Mouse (Mus musculus): ENCODE measurements at regions not wholly inside any gene's neighbourhood (a gene's known extent, or its start where the extent isn't known, plus 50 kb on each side); places are given as distances from the start of the nearest gene placed in this dataset.

GRCm38 (mm10) chr8:6043939-6044577, 938.9 kb upstream of the Slc10a2 start:
- H3K9me3 ChIP-seq (ENCODE audit: control insufficient read depth, low read length): no peaks in the 10 kb centered on the region
- no peak overlapping the region for H3K9ac ChIP-seq (ENCODE audit: low read length)
- H3K27ac ChIP-seq (ENCODE audit: low read depth, low read length): no peak overlapping the region
- peak; percentile 83 for ATAC-seq (ENCODE audit: low FRiP score)
- H3K4me1 ChIP-seq (ENCODE audit: control insufficient read depth, insufficient read depth, low read length): no peaks in the 10 kb centered on the region
- H3K36me3 ChIP-seq (ENCODE audit: control insufficient read depth, insufficient read depth, low read length): no peaks in the 10 kb centered on the region
- no peaks in the 10 kb centered on the region for H3K27me3 ChIP-seq (ENCODE audit: control insufficient read depth, insufficient read depth, low read length)
- H3K4me3 ChIP-seq (ENCODE audit: low read depth, low read length): no peak overlapping the region
- 46% methylated on average over 5 of the region's 5 CpGs for WGBS
- DNase-seq (ENCODE audit: low spot score, missing footprints): no peak
- no peak overlapping the region for H3K4me2 ChIP-seq

- ATAC-seq (ENCODE audit: low FRiP score) (no peak), DNase-seq (ENCODE audit: low spot score, missing footprints) (no peak)
- Histone ChIP-seq H3K9me3 (ENCODE audit: control insufficient read depth, low read length) (no peaks in the 10 kb centered on the region), H3K36me3 (ENCODE audit: control insufficient read depth, insufficient read depth, low read length) (no peaks in the 10 kb centered on the region), H3K4me3 (ENCODE audit: low read depth, low read length) (no peak overlapping the region), H3K9ac (ENCODE audit: low read length) (no peak overlapping the region), H3K4me2 (no peak overlapping the region), H3K27me3 (ENCODE audit: control insufficient read depth, insufficient read depth, low read length) (no peaks in the 10 kb centered on the region), H3K4me1 (ENCODE audit: control insufficient read depth, insufficient read depth, low read length) (no peaks in the 10 kb centered on the region), H3K27ac (ENCODE audit: low read depth, low read length) (no peak overlapping the region)
- WGBS: 83% methylated on average over 2 of the region's 2 CpGs
Observed at GRCm38 (mm10) chr8:6012206-6012605, 907.1 kb upstream of the Slc10a2 start.

- H3K4me3 ChIP-seq (ENCODE audit: low read depth, low read length): no peak overlapping the region
- H3K4me2 ChIP-seq: no peak overlapping the region
- H3K9ac ChIP-seq (ENCODE audit: low read length): no peak overlapping the region
- H3K9me3 ChIP-seq (ENCODE audit: control insufficient read depth, low read length): no peaks in the 10 kb centered on the region
- no peak overlapping the region for H3K27ac ChIP-seq (ENCODE audit: low read depth, low read length)
- no peaks in the 10 kb centered on the region for H3K4me1 ChIP-seq (ENCODE audit: control insufficient read depth, insufficient read depth, low read length)
- no peaks in the 10 kb centered on the region for H3K36me3 ChIP-seq (ENCODE audit: control insufficient read depth, insufficient read depth, low read length)
- DNase-seq (ENCODE audit: low spot score, missing footprints) (peak; percentile 44), ATAC-seq (ENCODE audit: low FRiP score) (no peak)
- no peaks in the 10 kb centered on the region for H3K27me3 ChIP-seq (ENCODE audit: control insufficient read depth, insufficient read depth, low read length)
Observed at GRCm38 (mm10) chr8:6011182-6011581, 906.0 kb upstream of the Slc10a2 start.

- Histone ChIP-seq H3K27me3 (ENCODE audit: control insufficient read depth, insufficient read depth, low read length) (no peaks in the 10 kb centered on the region), H3K4me3 (ENCODE audit: low read depth, low read length) (no peak overlapping the region), H3K4me2 (no peak overlapping the region), H3K36me3 (ENCODE audit: control insufficient read depth, insufficient read depth, low read length) (no peaks in the 10 kb centered on the region), H3K4me1 (ENCODE audit: control insufficient read depth, insufficient read depth, low read length) (no peaks in the 10 kb centered on the region), H3K9me3 (ENCODE audit: control insufficient read depth, low read length) (no peaks in the 10 kb centered on the region), H3K9ac (ENCODE audit: low read length) (no peak overlapping the region), H3K27ac (ENCODE audit: low read depth, low read length) (no peak overlapping the region)
- 84% methylated on average over 2 of the region's 2 CpGs for WGBS
- DNase-seq (ENCODE audit: low spot score, missing footprints) (peak; percentile 49), ATAC-seq (ENCODE audit: low FRiP score) (no peak)
Observed at GRCm38 (mm10) chr8:6010712-6011111, 905.6 kb upstream of the Slc10a2 start.

- Histone ChIP-seq H3K4me2 (no peak overlapping the region), H3K9me3 (ENCODE audit: control insufficient read depth, low read length) (no peaks in the 10 kb centered on the region), H3K9ac (ENCODE audit: low read length) (no peak overlapping the region), H3K27ac (ENCODE audit: low read depth, low read length) (no peak overlapping the region), H3K36me3 (ENCODE audit: control insufficient read depth, insufficient read depth, low read length) (no peaks in the 10 kb centered on the region), H3K27me3 (ENCODE audit: control insufficient read depth, insufficient read depth, low read length) (no peaks in the 10 kb centered on the region), H3K4me3 (ENCODE audit: low read depth, low read length) (no peak overlapping the region), H3K4me1 (ENCODE audit: control insufficient read depth, insufficient read depth, low read length) (no peaks in the 10 kb centered on the region)
- peak; percentile 45 for DNase-seq (ENCODE audit: low spot score, missing footprints)
- ATAC-seq (ENCODE audit: low FRiP score): 0 out of 2 replicates have a peak, but pooled peaks have one; percentile 40
- WGBS: 58% methylated on average over 1 of the region's 1 CpGs
Observed at GRCm38 (mm10) chr8:6002612-6003011, 897.5 kb upstream of the Slc10a2 start.

GRCm38 (mm10) chr8:5994846-5995245, 889.7 kb upstream of the Slc10a2 start:
- Histone ChIP-seq H3K4me1 (ENCODE audit: control insufficient read depth, insufficient read depth, low read length) (no peaks in the 10 kb centered on the region), H3K27ac (ENCODE audit: low read depth, low read length) (no peak overlapping the region), H3K9me3 (ENCODE audit: control insufficient read depth, low read length) (no peaks in the 10 kb centered on the region), H3K4me3 (ENCODE audit: low read depth, low read length) (no peak overlapping the region), H3K9ac (ENCODE audit: low read length) (no peak overlapping the region), H3K36me3 (ENCODE audit: control insufficient read depth, insufficient read depth, low read length) (no peaks in the 10 kb centered on the region), H3K4me2 (no peak overlapping the region), H3K27me3 (ENCODE audit: control insufficient read depth, insufficient read depth, low read length) (no peaks in the 10 kb centered on the region)
- DNase-seq (ENCODE audit: low spot score, missing footprints): no peak
- no peak for ATAC-seq (ENCODE audit: low FRiP score)
- WGBS: 55% methylated on average over 6 of the region's 6 CpGs

GRCm38 (mm10) chr8:5965403-5966015, 860.4 kb upstream of the Slc10a2 start:
- WGBS: 63% methylated on average over 6 of the region's 6 CpGs
- Histone ChIP-seq H3K27ac (ENCODE audit: low read depth, low read length) (no peak overlapping the region), H3K9ac (ENCODE audit: low read length) (no peak overlapping the region), H3K9me3 (ENCODE audit: control insufficient read depth, low read length) (no peaks in the 10 kb centered on the region), H3K4me3 (ENCODE audit: low read depth, low read length) (no peak overlapping the region), H3K27me3 (ENCODE audit: control insufficient read depth, insufficient read depth, low read length) (no peaks in the 10 kb centered on the region), H3K4me2 (no peak overlapping the region), H3K36me3 (ENCODE audit: control insufficient read depth, insufficient read depth, low read length) (no peaks in the 10 kb centered on the region), H3K4me1 (ENCODE audit: control insufficient read depth, insufficient read depth, low read length) (peaks cover 3% of the 10 kb centered on the region; the same call in 1 of the 2 replicates)
- ATAC-seq (ENCODE audit: low FRiP score) (peak; percentile 90), DNase-seq (ENCODE audit: low spot score, missing footprints) (no peak)

GRCm38 (mm10) chr8:5964299-5964698, 859.1 kb upstream of the Slc10a2 start:
- no peaks in the 10 kb centered on the region for H3K9me3 ChIP-seq (ENCODE audit: control insufficient read depth, low read length)
- no peak overlapping the region for H3K4me2 ChIP-seq
- DNase-seq (ENCODE audit: low spot score, missing footprints): no peak
- H3K4me1 ChIP-seq (ENCODE audit: control insufficient read depth, insufficient read depth, low read length): peaks cover 3% of the 10 kb centered on the region; the same call in 1 of the 2 replicates
- 96% methylated on average over 1 of the region's 1 CpGs for WGBS
- no peak overlapping the region for H3K4me3 ChIP-seq (ENCODE audit: low read depth, low read length)
- H3K27ac ChIP-seq (ENCODE audit: low read depth, low read length): no peak overlapping the region
- H3K9ac ChIP-seq (ENCODE audit: low read length): no peak overlapping the region
- no peaks in the 10 kb centered on the region for H3K36me3 ChIP-seq (ENCODE audit: control insufficient read depth, insufficient read depth, low read length)
- ATAC-seq (ENCODE audit: low FRiP score): no peak
- no peaks in the 10 kb centered on the region for H3K27me3 ChIP-seq (ENCODE audit: control insufficient read depth, insufficient read depth, low read length)

GRCm38 (mm10) chr8:5938057-5938456, 832.9 kb upstream of the Slc10a2 start:
- Histone ChIP-seq H3K4me3 (ENCODE audit: low read depth, low read length) (no peak overlapping the region), H3K9me3 (ENCODE audit: control insufficient read depth, low read length) (no peaks in the 10 kb centered on the region), H3K36me3 (ENCODE audit: control insufficient read depth, insufficient read depth, low read length) (no peaks in the 10 kb centered on the region), H3K9ac (ENCODE audit: low read length) (no peak overlapping the region), H3K27ac (ENCODE audit: low read depth, low read length) (no peak overlapping the region), H3K4me1 (ENCODE audit: control insufficient read depth, insufficient read depth, low read length) (no peaks in the 10 kb centered on the region), H3K4me2 (no peak overlapping the region), H3K27me3 (ENCODE audit: control insufficient read depth, insufficient read depth, low read length) (no peaks in the 10 kb centered on the region)
- 82% methylated on average over 3 of the region's 3 CpGs for WGBS
- ATAC-seq (ENCODE audit: low FRiP score): 0 out of 2 replicates have a peak, but pooled peaks have one; percentile 59
- DNase-seq (ENCODE audit: low spot score, missing footprints): no peak

All from midbrain, embryonic 11.5 days (tissue).